Mouse (Mus musculus) telencephalon, adult 2 months (tissue): Measurements from ENCODE around the gene Zdhhc1.

Source experiments
- DNase-seq: peaks from one replicate; pipeline ENCODE4 v3.0.0-alpha.2; 2011; ENCODE audit warnings: low read depth, low spot score

Gene Zdhhc1

GRCm38 (mm10) chr8:105477792-105478191 is 18.9 kb downstream of the Zdhhc1 start:
- DNase-seq, result no peak

GRCm38 (mm10) chr8:105476628-105477413 is 19.9 kb downstream of the Zdhhc1 start:
- no peak for DNase-seq

GRCm38 (mm10) chr8:105476161-105476560 is 20.5 kb downstream of the Zdhhc1 start:
- no peak for DNase-seq

GRCm38 (mm10) chr8:105475742-105476141 is 21.0 kb downstream of the Zdhhc1 start:
- no peak for DNase-seq

- no peak for DNase-seq
Observed at GRCm38 (mm10) chr8:105475254-105475653, 21.4 kb downstream of the Zdhhc1 start.

- DNase-seq, result no peak
Observed at GRCm38 (mm10) chr8:105474680-105475079, 22.0 kb downstream of the Zdhhc1 start.

GRCm38 (mm10) chr8:105473816-105474606 is 22.7 kb downstream of the Zdhhc1 start:
- DNase-seq, result no peak

- no peak for DNase-seq
Observed at GRCm38 (mm10) chr8:105472983-105473382, 23.7 kb downstream of the Zdhhc1 start.

- DNase-seq, result no peak
Observed at GRCm38 (mm10) chr8:105472414-105472932, 24.2 kb downstream of the Zdhhc1 start.

GRCm38 (mm10) chr8:105471314-105472015 is 25.2 kb downstream of the Zdhhc1 start, which contains the start of gene Tppp3:
Gene Tppp3 (minus strand): TSS chr8:105471526.
- peak; percentile 59 for DNase-seq

- DNase-seq, result no peak
Observed at GRCm38 (mm10) chr8:105470681-105471313, 25.9 kb downstream of the Zdhhc1 start.

GRCm38 (mm10) chr8:105470262-105470661 is 26.4 kb downstream of the Zdhhc1 start:
- no peak for DNase-seq

- DNase-seq, result no peak
Observed at GRCm38 (mm10) chr8:105469816-105470215, 26.9 kb downstream of the Zdhhc1 start.

GRCm38 (mm10) chr8:105469041-105469695 is 27.5 kb downstream of the Zdhhc1 start:
- DNase-seq, result no peak

GRCm38 (mm10) chr8:105468002-105468720 is 28.5 kb downstream of the Zdhhc1 start:
- no peak for DNase-seq

- no peak for DNase-seq
Observed at GRCm38 (mm10) chr8:105467396-105467985, 29.2 kb downstream of the Zdhhc1 start.

- peak; percentile 70 for DNase-seq
Observed at GRCm38 (mm10) chr8:105466700-105467291, 29.9 kb downstream of the Zdhhc1 start.

GRCm38 (mm10) chr8:105466246-105466645 is 30.5 kb downstream of the Zdhhc1 start:
- no peak for DNase-seq

- no peak for DNase-seq
Observed at GRCm38 (mm10) chr8:105464595-105464994, 32.1 kb downstream of the Zdhhc1 start.
